Mouse (Mus musculus): ENCODE measurements around the gene Gm15557. TPM values are rescaled to one million over a fixed set of nuclear protein-coding genes. Genes with fewer than 3 reads are reported as not detected.
"Not testable (repeated sequence)": the region's sequence is repeated elsewhere in the genome, so short reads cannot be mapped to it uniquely, and the experiment has no call there.

Gene Gm15557
- not detected in 2 replicates for polyA plus RNA-seq (2014; fragmentation: Nextera tagmentation; extraction: Ambion mirVana)

DNA sequence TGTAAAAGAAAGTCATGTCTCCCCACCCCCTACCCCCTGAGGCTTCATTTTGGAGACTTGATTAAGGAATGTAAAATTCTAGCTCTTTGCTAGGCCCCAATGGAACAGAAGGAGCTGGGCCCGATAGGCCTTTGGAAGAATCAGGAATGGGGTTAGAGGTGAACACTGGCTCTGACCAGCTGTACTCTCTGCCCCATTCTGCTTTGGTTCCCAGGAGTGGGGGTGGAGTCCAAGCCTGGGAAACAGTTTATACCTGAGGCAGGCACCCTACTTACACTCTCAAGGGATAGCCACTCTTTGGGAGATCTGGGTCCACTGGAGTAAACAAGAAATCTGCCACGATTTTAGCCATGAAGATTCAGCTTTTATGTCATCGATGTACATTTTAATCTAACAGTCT is at the start of gene Gm15557:
TSS of gene Gm15557 (plus strand) at position 48 of the 400 bp plus-strand sequence.
- Histone ChIP-seq H3K27ac (ENCODE audit: low read depth, low read length) (no peak within 1 kb of the TSS), H3K9me3 (ENCODE audit: control insufficient read depth, low read length) (no peaks in the 10 kb centered on the region), H3K27me3 (ENCODE audit: control insufficient read depth, insufficient read depth, low read length) (no peaks in the 10 kb centered on the region), H3K9ac (ENCODE audit: low read length) (no peak within 1 kb of the TSS), H3K36me3 (ENCODE audit: control insufficient read depth, insufficient read depth, low read length) (no peaks in the 10 kb centered on the region), H3K4me2 (no peak within 1 kb of the TSS), H3K4me1 (ENCODE audit: control insufficient read depth, insufficient read depth, low read length) (peaks cover 7% of the 10 kb centered on the region), H3K4me3 (ENCODE audit: low read depth, low read length) (no peak within 1 kb of the TSS)
- ATAC-seq (ENCODE audit: low FRiP score): no peak
- WGBS: 94% methylated on average over 3 of the region's 3 CpGs
- no peak for DNase-seq (ENCODE audit: low spot score, missing footprints)

DNA sequence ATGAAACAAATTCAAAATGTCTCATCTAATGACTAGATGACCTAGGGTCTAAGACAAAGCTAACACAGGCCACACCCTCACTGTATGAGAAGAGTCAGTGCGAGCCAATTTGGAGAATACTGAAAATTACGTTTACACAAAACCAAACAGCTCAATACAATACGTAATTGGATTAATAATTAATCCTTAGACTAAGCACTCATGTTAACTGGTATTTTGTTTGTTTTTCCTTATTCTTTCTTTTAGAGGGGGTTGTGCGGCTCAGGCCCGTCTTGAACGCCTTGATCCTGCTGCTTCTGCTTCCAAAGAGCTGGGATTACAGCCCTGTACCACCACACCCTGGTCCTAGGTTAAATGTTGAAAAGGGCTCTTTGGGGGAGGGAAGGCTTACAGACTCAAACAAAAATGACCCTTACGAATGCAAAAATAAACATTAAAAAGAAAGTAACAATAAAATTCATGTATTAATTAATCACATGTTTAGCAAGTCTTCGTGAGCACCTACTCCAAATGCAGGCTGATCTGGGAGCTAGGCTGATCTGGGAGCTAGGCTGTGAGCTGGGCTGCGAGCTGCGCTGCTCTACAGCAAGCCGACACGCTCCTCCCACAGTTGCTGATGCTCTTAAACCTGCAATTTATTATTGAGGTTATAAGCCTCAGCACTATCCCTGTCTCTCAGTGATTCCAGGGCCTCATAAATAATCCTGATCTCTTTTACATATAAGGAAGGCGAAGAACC is 46.1 kb upstream of the Gm15557 start:
- H3K36me3 ChIP-seq (ENCODE audit: control insufficient read depth, insufficient read depth, low read length): no peaks in the 10 kb centered on the region

DNA sequence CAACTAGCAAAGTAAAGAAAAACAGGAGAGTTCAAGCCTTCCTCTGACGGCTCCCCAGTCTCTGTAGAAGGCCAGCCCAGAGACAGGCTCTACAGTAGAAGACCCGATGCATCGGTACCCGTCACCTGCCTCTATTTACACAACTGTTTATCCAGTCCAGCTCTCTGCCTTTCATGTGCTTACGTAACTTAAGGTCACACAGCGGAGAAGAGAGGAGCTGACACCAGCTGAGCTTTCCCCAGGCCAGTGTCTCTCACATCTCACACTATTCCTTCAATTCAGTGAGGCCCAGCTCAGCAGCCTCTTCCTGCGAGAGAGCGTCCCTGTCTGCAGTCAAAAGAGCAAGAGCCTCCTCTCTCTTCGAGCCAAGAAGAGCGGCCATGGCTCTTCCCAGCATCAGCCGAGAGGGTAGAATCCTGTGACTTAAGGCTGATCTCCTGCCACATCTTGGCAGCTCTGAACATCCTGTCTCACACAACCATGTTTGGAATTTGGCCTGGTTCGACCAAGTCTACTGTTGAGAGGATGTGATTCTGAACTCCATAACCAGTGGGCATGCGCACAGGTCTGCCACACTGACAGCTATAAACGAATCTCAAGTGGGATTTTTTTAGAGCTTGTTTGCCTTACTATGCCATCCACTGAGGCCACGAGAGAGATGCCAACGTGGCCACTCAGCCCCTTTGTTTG is 45.3 kb upstream of the Gm15557 start:
- Histone ChIP-seq H3K36me3 (ENCODE audit: control insufficient read depth, insufficient read depth, low read length) (no peaks in the 10 kb centered on the region), H3K4me2 (no peak overlapping the region), H3K9ac (ENCODE audit: low read length) (no peak overlapping the region), H3K4me1 (ENCODE audit: control insufficient read depth, insufficient read depth, low read length) (no peaks in the 10 kb centered on the region), H3K9me3 (ENCODE audit: control insufficient read depth, low read length) (no peaks in the 10 kb centered on the region), H3K27ac (ENCODE audit: low read depth, low read length) (no peak overlapping the region), H3K4me3 (ENCODE audit: low read depth, low read length) (no peak overlapping the region), H3K27me3 (ENCODE audit: control insufficient read depth, insufficient read depth, low read length) (no peaks in the 10 kb centered on the region)
- DNase-seq (ENCODE audit: low spot score, missing footprints) (no peak), ATAC-seq (ENCODE audit: low FRiP score) (no peak)
- WGBS: 93% methylated on average over 16 of the region's 16 CpGs

More for the DNA sequence above, 46.1 kb upstream of the Gm15557 start:
- no peaks in the 10 kb centered on the region for H3K9me3 ChIP-seq (ENCODE audit: control insufficient read depth, low read length)
- DNase-seq (ENCODE audit: low spot score, missing footprints) (no peak), ATAC-seq (ENCODE audit: low FRiP score) (no peak)
- H3K4me1 ChIP-seq (ENCODE audit: control insufficient read depth, insufficient read depth, low read length): no peaks in the 10 kb centered on the region
- 90% methylated on average over 13 of the region's 13 CpGs for WGBS
- H3K27me3 ChIP-seq (ENCODE audit: control insufficient read depth, insufficient read depth, low read length): no peaks in the 10 kb centered on the region
- no peak overlapping the region for H3K9ac ChIP-seq (ENCODE audit: low read length)
- no peak overlapping the region for H3K27ac ChIP-seq (ENCODE audit: low read depth, low read length)
- H3K4me2 ChIP-seq: no peak overlapping the region
- no peak overlapping the region for H3K4me3 ChIP-seq (ENCODE audit: low read depth, low read length)

DNA sequence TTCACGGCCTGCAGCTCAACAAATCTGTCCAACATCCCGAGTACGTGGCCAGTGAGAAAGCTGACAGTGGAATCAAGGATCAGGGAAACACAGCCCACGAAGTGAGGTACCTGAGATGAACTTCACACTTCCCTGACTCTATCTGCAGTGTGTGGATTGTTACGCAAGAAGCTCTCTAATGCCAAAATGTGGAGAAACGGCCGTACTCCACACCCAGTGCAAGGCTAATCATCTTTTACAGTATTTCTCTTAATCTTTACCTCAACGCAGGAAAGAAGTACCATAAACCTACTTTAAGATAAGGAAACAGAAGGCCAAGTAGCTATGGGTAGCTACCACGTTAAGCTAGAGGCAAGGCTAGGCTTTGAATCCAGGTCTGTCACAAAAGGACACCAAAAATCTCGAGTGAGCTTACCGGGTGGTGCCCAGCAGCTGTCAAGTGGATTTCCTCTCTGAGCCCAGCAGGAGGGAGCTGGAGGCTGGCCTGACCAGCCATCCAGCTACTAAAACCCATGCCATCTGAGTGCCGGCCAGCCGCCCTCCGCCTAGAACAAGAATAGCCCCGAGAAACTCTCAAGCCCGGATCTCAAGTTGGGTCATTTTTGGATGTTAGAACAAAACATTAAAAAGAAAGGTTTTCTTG is 37.4 kb upstream of the Gm15557 start:
- ATAC-seq (ENCODE audit: low FRiP score) (no peak), DNase-seq (ENCODE audit: low spot score, missing footprints) (no peak)
- no peaks in the 10 kb centered on the region for H3K4me1 ChIP-seq (ENCODE audit: control insufficient read depth, insufficient read depth, low read length)
- 88% methylated on average over 16 of the region's 16 CpGs for WGBS
- no peak overlapping the region for H3K4me3 ChIP-seq (ENCODE audit: low read depth, low read length)
- no peak overlapping the region for H3K9ac ChIP-seq (ENCODE audit: low read length)
- H3K27ac ChIP-seq (ENCODE audit: low read depth, low read length): no peak overlapping the region
- H3K27me3 ChIP-seq (ENCODE audit: control insufficient read depth, insufficient read depth, low read length): no peaks in the 10 kb centered on the region
- H3K9me3 ChIP-seq (ENCODE audit: control insufficient read depth, low read length): no peaks in the 10 kb centered on the region
- H3K36me3 ChIP-seq (ENCODE audit: control insufficient read depth, insufficient read depth, low read length): 0 out of 2 replicates have a peak, but pooled peaks cover 2% of the 10 kb centered on the region
- no peak overlapping the region for H3K4me2 ChIP-seq

DNA sequence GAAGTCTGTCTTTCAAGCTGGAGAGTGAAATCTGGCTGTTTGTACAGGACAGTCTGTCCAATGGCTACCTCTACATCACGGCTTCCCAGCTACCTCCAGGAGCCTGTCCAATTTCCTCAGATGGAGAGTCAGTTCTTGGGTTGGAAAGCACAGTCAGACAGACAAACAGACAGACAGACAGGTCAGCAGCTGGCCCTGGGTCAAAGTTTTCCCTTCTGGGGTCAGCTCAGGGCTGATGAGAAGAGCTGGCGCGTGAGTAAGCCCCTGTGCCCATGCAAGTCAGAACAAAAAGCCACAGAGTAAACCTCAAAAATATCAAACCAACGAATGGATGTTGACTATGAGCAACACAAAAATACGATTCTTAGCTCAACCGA is 36.9 kb upstream of the Gm15557 start:
- WGBS: 87% methylated on average over 6 of the region's 6 CpGs
- H3K36me3 ChIP-seq (ENCODE audit: control insufficient read depth, insufficient read depth, low read length): peaks cover 2% of the 10 kb centered on the region; the same call in 1 of the 2 replicates
- H3K27ac ChIP-seq (ENCODE audit: low read depth, low read length): no peak overlapping the region
- H3K4me3 ChIP-seq (ENCODE audit: low read depth, low read length): no peak overlapping the region
- H3K4me2 ChIP-seq: no peak overlapping the region
- H3K9ac ChIP-seq (ENCODE audit: low read length): no peak overlapping the region
- H3K4me1 ChIP-seq (ENCODE audit: control insufficient read depth, insufficient read depth, low read length): no peaks in the 10 kb centered on the region
- no peak for DNase-seq (ENCODE audit: low spot score, missing footprints)
- ATAC-seq (ENCODE audit: low FRiP score): no peak
- H3K27me3 ChIP-seq (ENCODE audit: control insufficient read depth, insufficient read depth, low read length): no peaks in the 10 kb centered on the region
- no peaks in the 10 kb centered on the region for H3K9me3 ChIP-seq (ENCODE audit: control insufficient read depth, low read length)

DNA sequence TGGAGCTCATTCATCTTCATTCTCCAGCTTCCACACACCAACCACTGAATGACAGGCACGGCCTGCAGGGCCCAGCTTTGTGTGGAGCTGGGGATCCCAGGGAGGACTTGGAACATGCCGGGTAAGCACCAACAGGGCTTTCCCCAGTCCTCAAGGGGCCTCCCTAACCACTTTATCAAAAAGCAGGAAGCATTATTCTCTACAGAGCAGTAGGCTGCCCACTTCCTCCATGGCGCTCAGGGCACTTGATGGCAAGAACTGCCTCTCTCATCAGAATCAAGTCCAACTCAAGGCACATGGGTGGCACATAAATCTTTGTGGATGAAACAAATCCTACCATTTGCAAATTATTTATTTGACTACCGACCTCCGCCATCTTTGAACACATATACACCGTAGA is 25.8 kb upstream of the Gm15557 start:
- ATAC-seq (ENCODE audit: low FRiP score) (no peak), DNase-seq (ENCODE audit: low spot score, missing footprints) (no peak)
- H3K4me1 ChIP-seq (ENCODE audit: control insufficient read depth, insufficient read depth, low read length): no peaks in the 10 kb centered on the region
- H3K4me3 ChIP-seq (ENCODE audit: low read depth, low read length): no peak overlapping the region
- H3K9ac ChIP-seq (ENCODE audit: low read length): no peak overlapping the region
- no peak overlapping the region for H3K4me2 ChIP-seq
- H3K9me3 ChIP-seq (ENCODE audit: control insufficient read depth, low read length): no peaks in the 10 kb centered on the region
- no peak overlapping the region for H3K27ac ChIP-seq (ENCODE audit: low read depth, low read length)
- H3K36me3 ChIP-seq (ENCODE audit: control insufficient read depth, insufficient read depth, low read length): peaks cover 4% of the 10 kb centered on the region; the same call in 1 of the 2 replicates
- H3K27me3 ChIP-seq (ENCODE audit: control insufficient read depth, insufficient read depth, low read length): no peaks in the 10 kb centered on the region
- 91% methylated on average over 6 of the region's 6 CpGs for WGBS

DNA sequence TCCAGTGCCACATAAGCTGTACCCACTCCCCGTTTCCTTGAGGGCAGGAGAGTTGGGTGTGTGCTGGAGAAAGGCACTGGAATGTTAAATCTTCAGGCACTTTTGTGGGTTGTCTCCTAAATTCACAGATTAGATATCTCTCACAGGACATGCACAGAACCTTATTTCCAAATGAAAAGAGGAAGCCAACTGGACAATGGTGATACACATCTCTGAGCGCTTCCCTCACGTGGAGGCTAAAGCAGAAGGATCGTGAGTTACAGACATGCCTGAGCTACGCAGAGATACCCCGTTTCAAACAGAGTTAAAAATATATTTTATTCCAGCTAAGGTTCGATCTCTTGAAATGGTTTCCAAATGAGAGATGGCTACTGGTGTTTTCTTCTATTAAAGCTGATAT is 17.4 kb upstream of the Gm15557 start:
- ATAC-seq (ENCODE audit: low FRiP score) (no peak), DNase-seq (ENCODE audit: low spot score, missing footprints) (no peak)
- no peak overlapping the region for H3K4me3 ChIP-seq (ENCODE audit: low read depth, low read length)
- no peak overlapping the region for H3K27ac ChIP-seq (ENCODE audit: low read depth, low read length)
- WGBS: 97% methylated on average over 7 of the region's 7 CpGs
- H3K36me3 ChIP-seq (ENCODE audit: control insufficient read depth, insufficient read depth, low read length): peaks cover 4% of the 10 kb centered on the region; the same call in 1 of the 2 replicates
- H3K4me1 ChIP-seq (ENCODE audit: control insufficient read depth, insufficient read depth, low read length): no peaks in the 10 kb centered on the region
- no peaks in the 10 kb centered on the region for H3K27me3 ChIP-seq (ENCODE audit: control insufficient read depth, insufficient read depth, low read length)
- H3K9me3 ChIP-seq (ENCODE audit: control insufficient read depth, low read length): no peaks in the 10 kb centered on the region
- no peak overlapping the region for H3K9ac ChIP-seq (ENCODE audit: low read length)
- no peak overlapping the region for H3K4me2 ChIP-seq

DNA sequence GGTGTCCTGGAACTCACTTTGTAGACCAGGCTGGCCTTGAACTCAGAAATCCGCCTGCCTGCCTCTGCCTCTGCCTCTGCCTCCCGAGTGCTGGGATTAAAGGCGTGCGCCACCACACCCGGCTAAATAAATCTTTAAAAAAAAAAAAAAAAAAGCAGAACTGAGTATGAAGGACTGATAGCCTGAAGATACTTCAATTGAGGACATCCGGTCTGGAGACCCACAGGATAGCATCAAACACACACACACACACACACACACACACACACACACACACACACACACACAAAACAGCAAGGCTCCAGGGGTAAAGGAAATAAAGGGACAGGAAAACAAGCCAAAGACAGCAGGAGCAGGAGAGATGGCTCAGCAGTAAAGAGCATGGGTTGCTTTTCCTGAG is 15.3 kb upstream of the Gm15557 start:
- not testable (repeated sequence) for DNase-seq (ENCODE audit: low spot score, missing footprints); ATAC-seq (ENCODE audit: low FRiP score); H3K36me3 ChIP-seq (ENCODE audit: control insufficient read depth, insufficient read depth, low read length); H3K4me1 ChIP-seq (ENCODE audit: control insufficient read depth, insufficient read depth, low read length); H3K27me3 ChIP-seq (ENCODE audit: control insufficient read depth, insufficient read depth, low read length); H3K4me2 ChIP-seq; H3K4me3 ChIP-seq (ENCODE audit: low read depth, low read length); H3K9me3 ChIP-seq (ENCODE audit: control insufficient read depth, low read length); H3K9ac ChIP-seq (ENCODE audit: low read length); H3K27ac ChIP-seq (ENCODE audit: low read depth, low read length)
- 92% methylated on average over 6 of the region's 6 CpGs for whole genome bisulfite sequencing
